Mouse (Mus musculus) ES-Bruce4 (cell line): ENCODE data around the gene Zfp410.

Source experiments
- CTCF ChIP-seq: IDR thresholded peaks from one replicate; pipeline ENCODE4 v1.8.1; 2011; ENCODE audit warnings: low read depth, low read length
- EP300 ChIP-seq: IDR thresholded peaks from 2 replicates; pipeline ENCODE4 v1.6.1; 2011; ENCODE audit warnings: low read depth, low read length; ENCODE audit not compliant: insufficient read depth
- POLR2A ChIP-seq: IDR thresholded peaks from one replicate; pipeline ENCODE4 v1.8.1; 2011; ENCODE audit warnings: low read length; ENCODE audit not compliant: insufficient read depth

- TF ChIP-seq POLR2A (no peak), CTCF (no peak), EP300 (no peak)
These were observed 73.7 kb downstream of the Zfp410 start for GRCm38 (mm10) chr12:84390336-84390735.
